Mouse (Mus musculus): ENCODE results near the gene Six3. TPM values are rescaled to one million over a fixed set of nuclear protein-coding genes. Genes with fewer than 3 reads are reported as not detected.

Gene Six3
- total RNA-seq, 2 experiments from 2014 or later = 2.1 to 6.1 TPM

DNA sequence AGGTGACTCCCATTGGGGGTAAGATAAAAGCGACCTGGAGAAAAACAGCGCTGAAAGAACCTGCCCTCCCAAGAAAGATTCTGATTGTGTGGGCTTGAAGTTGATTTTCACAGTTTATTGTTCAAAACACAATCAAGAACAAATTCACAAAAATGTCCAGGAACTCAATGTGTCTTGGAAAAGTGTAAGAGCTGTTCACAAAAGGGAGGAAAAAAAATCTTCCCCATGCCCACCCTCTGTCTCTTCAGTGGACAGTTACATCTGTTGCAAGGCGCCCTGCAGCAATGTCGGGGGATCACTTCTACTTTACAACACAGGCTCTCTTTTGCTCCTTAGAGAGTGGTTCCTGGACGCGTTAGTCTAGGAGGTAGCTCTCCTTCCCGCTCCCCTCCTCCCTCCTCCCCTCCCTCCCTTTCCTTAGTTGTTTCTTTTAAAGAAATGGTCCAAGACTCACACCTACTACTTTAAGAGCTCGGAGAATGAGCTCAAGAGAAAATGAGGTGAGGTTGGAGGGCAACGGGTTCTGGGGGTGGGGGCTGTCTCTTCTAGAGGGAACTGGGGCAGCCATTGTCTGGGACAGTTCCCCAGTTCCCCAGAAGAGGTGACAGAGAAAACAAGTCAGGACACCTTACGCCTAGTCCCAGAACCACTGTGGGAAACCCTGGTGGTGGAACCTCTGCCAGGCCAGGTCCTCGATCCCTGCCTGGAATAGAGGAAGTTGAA lies 2.9 kb upstream of the Six3 start:
- DNase-seq (ENCODE audit: low spot score in 2 of 2) = no peak
- intact Hi-C loops (cut with DNase I) = loop anchor here (5.0 kb wide), 1 partner anchor 123 kb away; no protein-coding TSS in a partner anchor

GRCm38 (mm10) chr17:85611521-85612515 lies 1.6 kb upstream of the Six3 start:
- no peak for DNase-seq (ENCODE audit: low spot score in 2 of 2)
- intact Hi-C loops (cut with DNase I) = loop anchor here (5.0 kb wide), 1 partner anchor 125 kb away; no protein-coding TSS in a partner anchor

- no peak for DNase-seq (ENCODE audit: low spot score in 2 of 2)
- intact Hi-C loops (cut with DNase I) = loop anchor here (5.0 kb wide), 1 partner anchor 125 kb away; no protein-coding TSS in a partner anchor
Observed at GRCm38 (mm10) chr17:85612526-85613265, 712 bp upstream of the Six3 start.

DNA sequence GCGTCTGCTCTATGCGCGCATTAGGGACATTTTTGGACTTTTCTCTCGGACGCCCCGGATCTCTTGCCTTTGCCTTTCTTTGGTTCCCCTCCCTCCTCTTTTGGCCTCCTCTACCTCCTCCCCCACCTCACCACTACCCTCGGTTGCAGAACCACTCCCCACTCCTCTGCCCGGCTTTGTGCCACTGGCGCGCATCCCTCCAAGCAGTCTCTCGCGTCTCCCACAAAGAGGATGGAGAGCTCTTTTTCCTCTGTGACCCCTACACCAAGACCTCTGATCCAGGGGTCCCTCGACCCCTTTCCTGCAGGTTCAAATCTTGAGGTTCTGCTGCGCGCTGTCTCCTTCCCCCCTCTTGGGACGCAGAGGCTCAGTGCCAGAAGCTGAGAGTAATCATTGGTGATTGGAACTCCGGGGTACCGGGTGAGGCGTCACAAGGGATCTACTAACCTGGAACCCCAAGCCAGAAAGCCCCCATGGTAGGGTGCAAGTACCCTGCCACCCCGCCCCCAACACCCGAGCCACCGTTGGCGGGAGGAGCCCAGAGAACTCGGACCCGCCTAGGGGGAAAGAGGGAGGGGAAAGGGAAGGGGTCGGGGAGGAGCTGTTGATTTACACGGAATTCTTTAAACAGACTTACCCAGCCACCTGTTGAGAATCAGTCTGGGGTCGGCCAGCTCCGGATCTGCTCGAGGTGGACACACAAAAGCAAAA lies 758 bp downstream of the Six3 start:
- intact Hi-C loops (cut with DNase I) = loop anchor here (5.0 kb wide), 1 partner anchor 127 kb away; no protein-coding TSS in a partner anchor

GRCm38 (mm10) chr17:85614722-85615331 lies 1.4 kb downstream of the Six3 start:
- DNase-seq (ENCODE audit: low spot score in 2 of 2) = no peak
- intact Hi-C loops (cut with DNase I) = loop anchor here (5.0 kb wide), 1 partner anchor 128 kb away; no protein-coding TSS in a partner anchor

More for the DNA sequence above, 758 bp downstream of the Six3 start:
- no peak for DNase-seq (ENCODE audit: low spot score in 2 of 2)

GRCm38 (mm10) chr17:85615586-85615985 lies 2.2 kb downstream of the Six3 start:
- no peak for DNase-seq (ENCODE audit: low spot score in 2 of 2)
- intact Hi-C loops (cut with DNase I) = no loop called here

- no peak for DNase-seq (ENCODE audit: low spot score in 2 of 2)
- intact Hi-C loops (cut with DNase I) = no loop called here
Observed at GRCm38 (mm10) chr17:85616526-85617500, 3.4 kb downstream of the Six3 start.

DNA sequence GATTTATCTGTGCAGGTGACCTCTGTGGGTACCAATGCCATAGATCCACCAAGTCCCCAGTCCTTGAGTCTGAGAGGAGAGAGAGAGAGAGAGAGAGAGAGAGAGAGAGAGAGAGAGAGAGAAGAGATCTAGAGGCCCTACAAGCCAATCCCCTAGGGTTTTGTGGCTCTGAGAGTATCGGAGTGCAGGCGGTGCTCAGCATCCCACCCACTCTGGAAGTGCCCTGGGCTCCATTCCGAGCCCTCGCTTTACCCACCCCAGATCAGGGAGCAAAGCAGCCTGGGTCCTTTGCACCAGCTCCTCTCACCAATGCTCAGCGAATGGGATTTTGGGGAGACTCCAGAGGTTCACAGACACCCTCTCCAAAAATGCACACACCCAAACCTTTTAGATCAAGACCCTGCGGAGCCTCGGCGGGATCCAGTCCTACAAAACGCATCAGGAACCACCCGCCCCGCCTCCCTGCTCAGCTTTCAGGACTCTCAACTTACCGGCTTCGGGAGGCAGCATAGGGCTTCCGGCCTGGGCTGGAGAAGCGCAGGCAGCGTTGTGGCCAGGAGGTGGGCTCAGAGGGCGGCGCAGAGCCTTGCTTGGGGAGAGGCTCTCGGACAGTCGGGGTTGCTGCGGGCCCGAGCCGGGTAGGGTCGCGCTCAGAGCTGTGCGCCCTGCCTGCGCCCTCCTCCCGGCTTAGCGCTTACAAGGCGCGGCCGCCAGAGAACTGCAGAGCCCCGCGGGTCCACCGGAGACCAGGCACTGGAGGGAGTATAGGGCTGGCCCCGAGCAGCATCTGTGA lies 4.4 kb downstream of the Six3 start:
- no peak for DNase-seq (ENCODE audit: low spot score in 2 of 2)

GRCm38 (mm10) chr17:85618359-85619112 lies 5.1 kb downstream of the Six3 start:
- intact Hi-C loops (cut with DNase I) = no loop called here

More for the DNA sequence above, 4.4 kb downstream of the Six3 start:
- intact Hi-C loops (cut with DNase I) = no loop called here

DNA sequence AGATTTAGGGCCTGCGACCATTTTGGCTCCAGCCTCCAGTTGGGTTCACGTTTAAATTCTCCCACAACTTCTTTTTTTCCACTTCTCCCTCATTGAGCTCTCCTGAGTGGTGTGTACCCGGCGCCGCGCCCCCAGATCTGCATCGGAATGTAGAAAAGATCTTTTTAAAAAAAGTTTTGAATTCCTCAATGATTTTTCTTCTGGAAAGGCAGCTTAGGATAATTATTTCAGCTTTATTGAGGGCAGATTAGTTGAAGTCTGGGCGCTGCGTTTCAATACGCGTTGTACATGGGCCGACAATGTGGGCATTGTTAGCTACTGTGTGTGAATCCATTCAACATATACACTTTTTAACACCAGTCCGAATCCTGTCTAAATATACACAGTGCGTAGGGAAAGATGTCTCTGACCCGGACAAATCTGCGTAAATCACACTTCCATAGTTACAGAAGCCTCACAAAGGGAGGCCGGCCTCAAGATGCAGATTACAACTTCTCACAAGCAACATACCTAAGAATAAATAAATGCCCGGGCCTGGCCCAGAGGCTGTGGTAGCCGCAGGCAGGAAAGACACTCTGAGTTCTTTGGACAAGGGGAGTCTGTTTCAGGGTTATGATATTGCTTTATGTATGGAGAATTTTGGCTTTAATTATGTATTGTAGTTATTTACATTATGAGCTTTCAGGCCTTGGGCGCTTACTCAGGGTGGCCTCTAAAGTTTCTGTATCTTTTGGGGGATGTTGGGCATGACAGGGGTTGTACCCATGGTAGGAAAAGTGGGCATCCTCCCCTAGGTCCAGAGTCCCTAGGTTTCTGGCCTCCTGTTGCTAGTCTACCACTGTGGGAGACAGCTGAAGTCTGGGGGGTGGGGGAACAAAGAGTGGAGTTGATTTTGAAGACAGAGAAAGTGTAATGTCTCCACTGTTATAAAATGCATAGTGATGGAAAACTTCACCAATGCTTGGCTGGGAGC lies 6.0 kb downstream of the Six3 start:
- DNase-seq (ENCODE audit: low spot score in 2 of 2) = no peak
- intact Hi-C loops (cut with DNase I) = no loop called here

More at GRCm38 (mm10) chr17:85618359-85619112, 5.1 kb downstream of the Six3 start:
- DNase-seq (ENCODE audit: low spot score in 2 of 2) = no peak

- intact Hi-C loops (cut with DNase I) = no loop called here
- DNase-seq (ENCODE audit: low spot score in 2 of 2) = no peak
Observed at GRCm38 (mm10) chr17:85620086-85620481, 6.7 kb downstream of the Six3 start.

DNA sequence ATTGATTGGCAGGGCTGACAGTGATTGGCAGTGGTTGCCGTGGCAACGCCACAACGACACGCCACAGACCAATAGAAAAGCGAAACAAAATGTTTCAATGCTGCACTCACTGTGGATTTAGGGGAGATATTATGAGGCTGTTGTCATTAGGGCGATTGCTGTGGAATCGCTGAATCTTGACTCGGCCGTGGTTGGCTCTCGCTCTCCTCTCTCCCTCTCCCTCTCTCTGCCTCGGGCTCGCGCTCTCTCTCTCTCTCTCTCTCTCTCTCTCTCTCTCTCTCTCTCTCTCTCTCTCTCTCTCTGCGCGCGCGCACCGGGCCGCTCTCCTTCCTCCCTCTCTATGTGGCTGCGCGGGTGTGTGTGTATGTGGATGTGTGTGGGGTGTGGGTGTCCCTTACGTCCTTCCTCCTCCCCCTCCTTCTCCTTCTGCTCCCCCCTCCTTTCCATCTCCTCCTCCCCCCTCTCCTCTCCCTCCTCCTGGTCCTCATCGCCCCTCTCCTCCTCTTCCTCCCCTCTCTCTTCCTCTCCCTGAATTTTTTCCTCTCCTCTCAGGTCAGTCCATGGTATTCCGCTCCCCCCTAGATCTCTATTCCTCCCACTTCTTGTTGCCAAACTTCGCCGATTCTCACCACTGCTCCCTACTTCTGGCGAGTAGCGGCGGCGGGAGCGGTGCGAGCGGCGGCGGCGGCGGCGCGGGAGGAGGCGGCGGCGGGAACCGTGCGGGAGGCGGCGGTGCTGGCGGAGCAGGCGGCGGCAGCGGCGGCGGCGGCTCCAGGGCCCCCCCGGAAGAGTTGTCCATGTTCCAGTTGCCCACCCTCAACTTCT lies 7.5 kb downstream of the Six3 start:
- intact Hi-C loops (cut with DNase I) = no loop called here
- no peak for DNase-seq (ENCODE audit: low spot score in 2 of 2)

GRCm38 (mm10) chr17:85621505-85622310 lies 8.3 kb downstream of the Six3 start:
- no peak for DNase-seq (ENCODE audit: low spot score in 2 of 2)
- intact Hi-C loops (cut with DNase I) = no loop called here
